Mouse (Mus musculus) ES-Bruce4 (cell line): ENCODE data around the gene Polr2e.

ENCODE experiments used
- CTCF ChIP-seq: IDR thresholded peaks from one replicate; pipeline ENCODE4 v1.8.1; 2011; ENCODE audit warnings: low read depth, low read length
- EP300 ChIP-seq: IDR thresholded peaks from 2 replicates; pipeline ENCODE4 v1.6.1; 2011; ENCODE audit warnings: low read depth, low read length; ENCODE audit not compliant: insufficient read depth
- POLR2A ChIP-seq: IDR thresholded peaks from one replicate; pipeline ENCODE4 v1.8.1; 2011; ENCODE audit warnings: low read length; ENCODE audit not compliant: insufficient read depth

DNA sequence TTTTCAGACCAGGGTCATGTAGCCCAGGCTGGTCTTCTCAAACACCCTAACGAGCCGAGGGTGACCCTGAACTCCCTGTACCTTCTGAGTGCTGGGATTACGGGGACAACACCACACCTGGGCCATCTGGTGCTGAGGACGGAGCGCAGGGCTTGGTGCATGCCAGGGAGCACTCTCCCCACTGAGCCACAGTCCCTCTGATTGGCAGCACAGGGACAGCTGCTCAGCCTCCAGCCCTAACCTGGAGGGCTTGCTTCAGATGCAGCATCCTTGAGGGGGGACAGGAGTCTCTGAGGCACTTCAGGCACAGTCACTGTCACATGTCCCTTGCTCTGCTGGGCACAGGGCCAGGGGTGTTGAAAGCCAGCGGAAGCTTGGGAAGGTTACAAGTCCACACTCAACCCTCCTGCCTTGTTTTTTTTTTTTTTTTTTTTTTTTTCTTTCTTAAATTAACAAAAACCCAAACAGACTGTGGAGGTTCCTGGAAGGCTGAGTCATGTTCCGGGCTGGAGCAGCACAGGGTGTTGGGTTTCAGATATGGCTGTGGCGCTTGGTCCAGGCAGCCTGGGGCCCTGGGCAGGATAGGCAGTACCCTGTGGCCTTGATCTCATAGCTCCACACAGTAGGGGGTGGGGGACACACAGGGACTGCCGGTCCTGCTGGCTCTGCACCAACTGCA is 31.4 kb upstream of the Polr2e start:
- TF ChIP-seq POLR2A (no peak), CTCF (no peak), EP300 (no peak)
